In genomic region chr17:30782286-30782685, GRCm38 (mm10) we compare ENCODE assay signal across 19 mouse cellular contexts.
"Had no signal": no experiment of that assay in that cellular context is flagged by ENCODE, and none has a peak within 500 bp of the region (broad histone marks: within the 10 kb centered on the region; RNA-seq: fewer than 3 reads in every experiment).

No protein-coding gene starts in this region.

- H3K27me3 ChIP-seq: limb, embryonic 13.5 days; liver, embryonic 12.5 days; liver, embryonic 15.5 days; neural tube, embryonic 13.5 days; stomach, embryonic 15.5 days had no signal

- H3K9me3 ChIP-seq: liver, embryonic 12.5 days; liver, embryonic 15.5 days; neural tube, embryonic 13.5 days; stomach, embryonic 15.5 days had no signal

- H3K4me2 ChIP-seq: limb, embryonic 13.5 days; liver, embryonic 12.5 days; liver, embryonic 15.5 days; neural tube, embryonic 13.5 days; stomach, embryonic 15.5 days had no signal

- H3K4me1 ChIP-seq: liver, embryonic 12.5 days; liver, embryonic 15.5 days; neural tube, embryonic 13.5 days; stomach, embryonic 15.5 days had no signal

- DNase-seq: kidney, adult 2 months; kidney, postnatal 10 days; kidney, postnatal 36 days; liver; lung, adult 18-20 months; retina, postnatal 1 day; right cerebral cortex, postnatal 25 days; spleen, adult 18-20 months; thymus, adult 18-20 months; thymus, postnatal 36 days had no signal

- H3K27ac ChIP-seq: limb, embryonic 13.5 days; liver, embryonic 12.5 days; liver, embryonic 15.5 days; macrophage; neural tube, embryonic 13.5 days; stomach, embryonic 15.5 days had no signal

- H3K36me3 ChIP-seq: limb, embryonic 13.5 days; liver, embryonic 12.5 days; neural tube, embryonic 13.5 days; stomach, embryonic 15.5 days had no signal

- H3K9ac ChIP-seq: limb, embryonic 13.5 days; liver, embryonic 12.5 days; liver, embryonic 15.5 days; neural tube, embryonic 13.5 days; stomach, embryonic 15.5 days had no signal

- ATAC-seq: intestine, postnatal 0 days; liver, embryonic 12.5 days; midbrain, embryonic 16.5 days had no signal

- H3K4me3 ChIP-seq: limb, embryonic 13.5 days; liver, embryonic 12.5 days; liver, embryonic 15.5 days; myocyte; neural tube, embryonic 13.5 days; stomach, embryonic 15.5 days had no signal
